Mouse (Mus musculus): Measurements from ENCODE around the gene Med7. TPM values are rescaled to one million over a fixed set of nuclear protein-coding genes. Genes with fewer than 3 reads are reported as not detected.

Gene Med7
- polyA plus RNA-seq, 1 experiment from 2014 or later, result 62.3 TPM

DNA sequence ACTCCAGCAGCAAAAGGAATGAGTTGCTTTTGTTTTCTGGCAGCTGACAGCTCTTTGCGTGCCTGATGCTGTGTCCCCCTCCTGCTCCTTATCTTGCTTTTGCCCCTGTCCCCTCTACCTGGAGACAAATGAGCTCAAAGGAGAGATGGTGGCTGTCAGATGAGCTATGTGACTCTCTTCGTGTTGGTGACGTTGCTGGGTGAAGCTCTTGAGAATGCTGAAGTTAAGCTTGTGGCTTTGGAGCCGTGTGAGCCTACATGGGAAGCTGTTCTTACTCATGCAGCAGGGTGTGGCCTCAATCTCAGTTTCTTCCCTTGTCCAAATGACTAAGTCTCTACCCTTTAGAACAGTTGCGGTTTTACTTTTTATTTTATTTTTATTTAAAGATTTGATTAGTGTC lies 25.2 kb downstream of the Med7 start:
- H3K36me3 ChIP-seq (ENCODE audit: control insufficient read depth, insufficient read depth, low read length), result no peaks in the 10 kb centered on the region
- 42% methylated on average over 5 of the region's 5 CpGs for WGBS

GRCm38 (mm10) chr11:46466878-46467277 lies 30.2 kb downstream of the Med7 start:
- Histone ChIP-seq H3K4me2 (ENCODE audit: low read depth, low read length) (no peak overlapping the region), H3K36me3 (ENCODE audit: control insufficient read depth, insufficient read depth, low read length) (no peaks in the 10 kb centered on the region), H3K27me3 (ENCODE audit: control insufficient read depth, insufficient read depth, low read depth, low read length) (no peaks in the 10 kb centered on the region), H3K27ac (ENCODE audit: low read length) (no peak overlapping the region), H3K4me3 (ENCODE audit: low read length) (no peak overlapping the region), H3K9me3 (ENCODE audit: control insufficient read depth, low read length) (no peaks in the 10 kb centered on the region), H3K9ac (ENCODE audit: low read length) (no peak overlapping the region), H3K4me1 (replicated peaks; ENCODE audit: control insufficient read depth, insufficient read depth, low read length) (no peaks in the 10 kb centered on the region)
- 87% methylated on average over 2 of the region's 2 CpGs for WGBS
- no peak for ATAC-seq (ENCODE audit: low read depth)

More for the DNA sequence above, 25.2 kb downstream of the Med7 start:
- Histone ChIP-seq H3K4me1 (replicated peaks; ENCODE audit: control insufficient read depth, insufficient read depth, low read length) (no peaks in the 10 kb centered on the region), H3K4me2 (ENCODE audit: low read depth, low read length) (no peak overlapping the region), H3K27me3 (ENCODE audit: control insufficient read depth, insufficient read depth, low read depth, low read length) (no peaks in the 10 kb centered on the region), H3K27ac (ENCODE audit: low read length) (no peak overlapping the region), H3K9ac (ENCODE audit: low read length) (no peak overlapping the region), H3K9me3 (ENCODE audit: control insufficient read depth, low read length) (no peaks in the 10 kb centered on the region), H3K4me3 (ENCODE audit: low read length) (no peak overlapping the region)
- ATAC-seq (ENCODE audit: low read depth), result no peak

DNA sequence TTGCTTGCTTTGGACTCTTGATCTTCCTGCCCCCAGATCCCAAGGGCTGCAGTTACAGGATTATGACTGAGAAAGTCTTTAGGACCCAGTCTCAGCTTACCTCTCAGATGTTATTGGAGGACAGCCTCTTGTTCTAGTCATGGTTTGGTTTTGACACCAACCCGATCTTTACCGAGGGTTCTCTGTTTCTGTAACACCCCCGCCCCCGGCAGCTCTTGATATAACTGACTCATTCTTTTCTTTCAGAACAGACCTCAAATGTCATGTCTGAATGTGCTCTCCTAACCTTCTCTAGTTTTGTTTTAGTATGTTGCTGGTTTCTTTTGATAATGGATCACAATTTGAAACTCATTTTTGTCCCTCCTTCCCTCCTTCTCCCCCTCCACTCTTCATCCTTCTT lies 37.5 kb downstream of the Med7 start:
- Histone ChIP-seq H3K4me3 (ENCODE audit: low read length) (no peak overlapping the region), H3K4me1 (replicated peaks; ENCODE audit: control insufficient read depth, insufficient read depth, low read length) (no peaks in the 10 kb centered on the region), H3K27me3 (ENCODE audit: control insufficient read depth, insufficient read depth, low read depth, low read length) (no peaks in the 10 kb centered on the region), H3K9me3 (ENCODE audit: control insufficient read depth, low read length) (no peaks in the 10 kb centered on the region), H3K27ac (ENCODE audit: low read length) (no peak overlapping the region), H3K9ac (ENCODE audit: low read length) (no peak overlapping the region), H3K4me2 (ENCODE audit: low read depth, low read length) (no peak overlapping the region), H3K36me3 (ENCODE audit: control insufficient read depth, insufficient read depth, low read length) (no peaks in the 10 kb centered on the region)
- 84% methylated on average over 4 of the region's 4 CpGs for WGBS
- no peak for ATAC-seq (ENCODE audit: low read depth)

- ATAC-seq (ENCODE audit: low read depth), result no peak
- Histone ChIP-seq H3K9me3 (ENCODE audit: control insufficient read depth, low read length) (0 out of 2 replicates have a peak, but pooled peaks cover 3% of the 10 kb centered on the region), H3K4me2 (ENCODE audit: low read depth, low read length) (no peak overlapping the region), H3K27ac (ENCODE audit: low read length) (no peak overlapping the region), H3K27me3 (ENCODE audit: control insufficient read depth, insufficient read depth, low read depth, low read length) (no peaks in the 10 kb centered on the region), H3K9ac (ENCODE audit: low read length) (no peak overlapping the region), H3K4me1 (replicated peaks; ENCODE audit: control insufficient read depth, insufficient read depth, low read length) (no peaks in the 10 kb centered on the region), H3K36me3 (ENCODE audit: control insufficient read depth, insufficient read depth, low read length) (no peaks in the 10 kb centered on the region), H3K4me3 (ENCODE audit: low read length) (no peak overlapping the region)
- WGBS, result 70% methylated on average over 9 of the region's 9 CpGs
These were observed 42.6 kb downstream of the Med7 start for GRCm38 (mm10) chr11:46479311-46479710.

GRCm38 (mm10) chr11:46480517-46480916 lies 43.8 kb downstream of the Med7 start:
- Histone ChIP-seq H3K4me2 (ENCODE audit: low read depth, low read length) (no peak overlapping the region), H3K9me3 (ENCODE audit: control insufficient read depth, low read length) (0 out of 2 replicates have a peak, but pooled peaks cover 3% of the 10 kb centered on the region), H3K9ac (ENCODE audit: low read length) (no peak overlapping the region), H3K4me1 (replicated peaks; ENCODE audit: control insufficient read depth, insufficient read depth, low read length) (no peaks in the 10 kb centered on the region), H3K27me3 (ENCODE audit: control insufficient read depth, insufficient read depth, low read depth, low read length) (no peaks in the 10 kb centered on the region), H3K4me3 (ENCODE audit: low read length) (no peak overlapping the region), H3K36me3 (ENCODE audit: control insufficient read depth, insufficient read depth, low read length) (no peaks in the 10 kb centered on the region), H3K27ac (ENCODE audit: low read length) (no peak overlapping the region)
- no peak for ATAC-seq (ENCODE audit: low read depth)
- 70% methylated on average over 7 of the region's 7 CpGs for WGBS

GRCm38 (mm10) chr11:46488231-46488630 lies 51.5 kb downstream of the Med7 start:
- H3K27me3 ChIP-seq (ENCODE audit: control insufficient read depth, insufficient read depth, low read depth, low read length), result no peaks in the 10 kb centered on the region
- no peak overlapping the region for H3K4me2 ChIP-seq (ENCODE audit: low read depth, low read length)
- H3K9ac ChIP-seq (ENCODE audit: low read length), result no peak overlapping the region
- no peak overlapping the region for H3K27ac ChIP-seq (ENCODE audit: low read length)
- no peak overlapping the region for H3K4me3 ChIP-seq (ENCODE audit: low read length)
- 33% methylated on average over 1 of the region's 1 CpGs for WGBS
- H3K36me3 ChIP-seq (ENCODE audit: control insufficient read depth, insufficient read depth, low read length), result no peaks in the 10 kb centered on the region
- H3K9me3 ChIP-seq (ENCODE audit: control insufficient read depth, low read length), result no peaks in the 10 kb centered on the region
- no peaks in the 10 kb centered on the region for H3K4me1 ChIP-seq (replicated peaks; ENCODE audit: control insufficient read depth, insufficient read depth, low read length)
- no peak for ATAC-seq (ENCODE audit: low read depth)

DNA sequence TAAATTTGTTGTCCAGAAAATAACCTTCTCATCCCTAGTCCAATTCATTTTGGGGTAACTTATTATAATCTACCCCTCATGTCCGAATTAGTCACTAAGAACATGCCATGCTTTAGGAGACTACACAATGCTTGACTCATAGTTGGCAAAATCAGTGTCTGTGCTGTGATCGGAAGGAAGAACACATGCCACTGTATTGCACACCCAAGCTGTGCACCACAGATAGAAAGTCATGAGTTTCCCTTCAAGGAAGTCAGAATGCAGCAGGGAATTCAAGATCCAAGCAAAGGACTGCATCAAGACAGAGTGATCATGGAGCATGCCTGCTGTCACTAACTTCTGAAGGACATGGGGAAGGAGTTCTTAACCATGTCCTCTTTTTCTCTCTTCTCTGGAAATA lies 51.9 kb downstream of the Med7 start:
- no peak overlapping the region for H3K4me3 ChIP-seq (ENCODE audit: low read length)
- H3K27me3 ChIP-seq (ENCODE audit: control insufficient read depth, insufficient read depth, low read depth, low read length), result no peaks in the 10 kb centered on the region
- no peaks in the 10 kb centered on the region for H3K4me1 ChIP-seq (replicated peaks; ENCODE audit: control insufficient read depth, insufficient read depth, low read length)
- no peaks in the 10 kb centered on the region for H3K36me3 ChIP-seq (ENCODE audit: control insufficient read depth, insufficient read depth, low read length)
- H3K9me3 ChIP-seq (ENCODE audit: control insufficient read depth, low read length), result no peaks in the 10 kb centered on the region
- H3K4me2 ChIP-seq (ENCODE audit: low read depth, low read length), result no peak overlapping the region
- no peak overlapping the region for H3K9ac ChIP-seq (ENCODE audit: low read length)
- no peak overlapping the region for H3K27ac ChIP-seq (ENCODE audit: low read length)
- no peak for ATAC-seq (ENCODE audit: low read depth)
- 74% methylated on average over 2 of the region's 2 CpGs for WGBS

Other genes with a start within 250 kb of the Med7 start
- 0.06 and 0.33 TPM in 2 replicates for gene Fndc9, start 201.4 kb upstream of the Med7 start, polyA plus RNA-seq (2015; fragmentation: Nextera tagmentation; extraction: Ambion mirVana)
- 8.6 and 9.9 TPM in 2 replicates for gene Cyfip2, start 124.1 kb upstream of the Med7 start, polyA plus RNA-seq (2015; fragmentation: Nextera tagmentation; extraction: Ambion mirVana)
- 0.33 and 0.82 TPM in 2 replicates for gene Itk, start 47.4 kb upstream of the Med7 start, polyA plus RNA-seq (2015; fragmentation: Nextera tagmentation; extraction: Ambion mirVana)
- not detected in 2 replicates for gene Fam71b, start 40.4 kb upstream of the Med7 start, polyA plus RNA-seq (2015; fragmentation: Nextera tagmentation; extraction: Ambion mirVana)
- gene Havcr2, start 18.0 kb downstream of the Med7 start, polyA plus RNA-seq (2015; fragmentation: Nextera tagmentation; extraction: Ambion mirVana), result 0.09 and 0.20 TPM in 2 replicates
- gene Gm12169, start 87.3 kb downstream of the Med7 start, polyA plus RNA-seq (2015; fragmentation: Nextera tagmentation; extraction: Ambion mirVana), result not detected in 2 replicates
- not detected in 2 replicates for gene BC053393, start 134.6 kb downstream of the Med7 start, polyA plus RNA-seq (2015; fragmentation: Nextera tagmentation; extraction: Ambion mirVana)
- not detected in 2 replicates for gene Dppa1, start 192.3 kb downstream of the Med7 start, polyA plus RNA-seq (2015; fragmentation: Nextera tagmentation; extraction: Ambion mirVana)

Data from lung, embryonic 16.5 days (tissue).